Mouse (Mus musculus): ENCODE results near the gene Abcc4.

Abcc4 gene

GRCm38 (mm10) chr14:118710945-118711344 lies 4.9 kb upstream of the Abcc4 start:
- no peak for DNase-seq

- peak; percentile 70 to 77 for DNase-seq
Measured at GRCm38 (mm10) chr14:118709736-118710135, 3.7 kb upstream of the Abcc4 start.

GRCm38 (mm10) chr14:118708126-118708525 lies 2.1 kb upstream of the Abcc4 start:
- DNase-seq, result no peak

- DNase-seq, result no peak
Measured at GRCm38 (mm10) chr14:118706962-118707361, 943 bp upstream of the Abcc4 start.

- DNase-seq, result no peak
Measured at GRCm38 (mm10) chr14:118705465-118705807, 583 bp downstream of the Abcc4 start.

- no peak for DNase-seq
Measured at GRCm38 (mm10) chr14:118703363-118703762, 2.7 kb downstream of the Abcc4 start.

- DNase-seq, result peak in 1 of 2 experiments; percentile 36
Measured at GRCm38 (mm10) chr14:118701991-118702608, 3.9 kb downstream of the Abcc4 start.

GRCm38 (mm10) chr14:118700576-118700975 lies 5.4 kb downstream of the Abcc4 start:
- no peak for DNase-seq

- DNase-seq, result no peak
Measured at GRCm38 (mm10) chr14:118699963-118700362, 6.1 kb downstream of the Abcc4 start.

- DNase-seq, result no peak
Measured at GRCm38 (mm10) chr14:118699508-118699907, 6.5 kb downstream of the Abcc4 start.

GRCm38 (mm10) chr14:118696556-118697289 lies 9.3 kb downstream of the Abcc4 start:
- peak; percentile 79 to 80 for DNase-seq

GRCm38 (mm10) chr14:118695866-118696265 lies 10.2 kb downstream of the Abcc4 start:
- DNase-seq, result peak; percentile 44 to 57

GRCm38 (mm10) chr14:118694321-118694720 lies 11.7 kb downstream of the Abcc4 start:
- DNase-seq, result no peak

GRCm38 (mm10) chr14:118691910-118692309 lies 14.1 kb downstream of the Abcc4 start:
- no peak for DNase-seq

GRCm38 (mm10) chr14:118691404-118691803 lies 14.6 kb downstream of the Abcc4 start:
- no peak for DNase-seq

- DNase-seq, result no peak
Measured at GRCm38 (mm10) chr14:118690921-118691320, 15.1 kb downstream of the Abcc4 start.

- peak; percentile 58 to 65 for DNase-seq
Measured at GRCm38 (mm10) chr14:118690336-118690735, 15.7 kb downstream of the Abcc4 start.

- DNase-seq, result peak; percentile 54 to 59
Measured at GRCm38 (mm10) chr14:118688643-118689042, 17.4 kb downstream of the Abcc4 start.

- no peak for DNase-seq
Measured at GRCm38 (mm10) chr14:118686861-118687260, 19.2 kb downstream of the Abcc4 start.

- DNase-seq, result no peak
Measured at GRCm38 (mm10) chr14:118685572-118685971, 20.4 kb downstream of the Abcc4 start.

- DNase-seq, result no peak
Measured at GRCm38 (mm10) chr14:118682339-118683034, 23.5 kb downstream of the Abcc4 start.

- no peak for DNase-seq
Measured at GRCm38 (mm10) chr14:118681087-118681486, 24.9 kb downstream of the Abcc4 start.

- DNase-seq, result no peak
Measured at GRCm38 (mm10) chr14:118678279-118678985, 27.6 kb downstream of the Abcc4 start.
